In genomic region chr12:100629126-100629920, GRCm38 (mm10) we compare ENCODE assay signal across 18 mouse cellular contexts.
A peak's percentile ranks its signal among the peaks of the same experiment; 100 is the strongest.
DNase-seq lines count a peak whose midpoint lies in the region; ATAC-seq lines count a peak whose summit lies in the region.
"Had no signal": no experiment of that assay in that cellular context is flagged by ENCODE, and none has a peak within 500 bp of the region (broad histone marks: within the 10 kb centered on the region; RNA-seq: fewer than 3 reads in every experiment).

No protein-coding gene starts in this region.

- no peak overlapping the region for H3K27ac ChIP-seq in kidney, embryonic 14.5 days (ENCODE audit: low read depth, low read length)
- H3K27ac ChIP-seq in forebrain, embryonic 10.5 days, result no peak overlapping the region
- H3K27ac ChIP-seq in midbrain, embryonic 14.5 days (replicated peaks; ENCODE audit: low read depth, low read length), result no peak overlapping the region
- H3K27ac ChIP-seq: embryonic facial prominence, embryonic 15.5 days; heart, embryonic 10.5 days; hindbrain, embryonic 10.5 days; hindbrain, postnatal 0 days; liver, embryonic 15.5 days had no signal

- no peaks in the 10 kb centered on the region for H3K36me3 ChIP-seq in kidney, embryonic 14.5 days (ENCODE audit: control insufficient read depth, insufficient read depth, low read length)
- no peaks in the 10 kb centered on the region for H3K36me3 ChIP-seq in forebrain, embryonic 10.5 days (replicated peaks)
- H3K36me3 ChIP-seq in midbrain, embryonic 14.5 days (ENCODE audit: control insufficient read depth, insufficient read depth, low read length), result no peaks in the 10 kb centered on the region
- H3K36me3 ChIP-seq: embryonic facial prominence, embryonic 15.5 days; heart, embryonic 10.5 days; hindbrain, embryonic 10.5 days; liver, embryonic 15.5 days had no signal

- no peaks in the 10 kb centered on the region for H3K27me3 ChIP-seq in kidney, embryonic 14.5 days (ENCODE audit: control insufficient read depth, insufficient read depth, low read length)
- H3K27me3 ChIP-seq in forebrain, embryonic 10.5 days (ENCODE audit: poor library complexity, severe bottlenecking), result no peaks in the 10 kb centered on the region
- no peaks in the 10 kb centered on the region for H3K27me3 ChIP-seq in midbrain, embryonic 14.5 days (ENCODE audit: control insufficient read depth, insufficient read depth, low read length)
- H3K27me3 ChIP-seq: CH12.LX; embryonic facial prominence, embryonic 15.5 days; liver, embryonic 15.5 days had no signal

- DNase-seq in kidney, adult 11 months, result peak; percentile 21
- peak; percentile 59 to 63 for DNase-seq in cerebellum, adult 18-20 months
- peak; percentile 32 to 40 for DNase-seq in cerebellum, postnatal 36 days
- peak; percentile 44 to 63 for DNase-seq in kidney, postnatal 25 days
- DNase-seq in forebrain, embryonic 10.5 days (ENCODE audit: extremely low spot score, low spot score), result no peak
- no peak for DNase-seq in midbrain, embryonic 14.5 days
- no peak for DNase-seq in c-Kit-positive CD71-positive TER-119-positive erythroid progenitor cells, embryonic 14.5 days (ENCODE audit: low spot score)
- DNase-seq: adrenal gland, postnatal 25 days; right cerebral cortex, postnatal 4 days; thymus, adult 2 months had no signal

- H3K4me2 ChIP-seq in kidney, embryonic 14.5 days (replicated peaks; ENCODE audit: low read depth, low read length), result no peak overlapping the region
- H3K4me2 ChIP-seq in midbrain, embryonic 14.5 days (ENCODE audit: low read length), result no peak overlapping the region
- H3K4me2 ChIP-seq: embryonic facial prominence, embryonic 15.5 days; liver, embryonic 15.5 days had no signal

- 88% methylated on average over 6 of the region's 6 CpGs for WGBS in kidney, embryonic 14.5 days
- WGBS in forebrain, embryonic 10.5 days, result 92% methylated on average over 6 of the region's 6 CpGs
- WGBS in midbrain, embryonic 14.5 days, result 96% methylated on average over 6 of the region's 6 CpGs

- no peak overlapping the region for H3K4me3 ChIP-seq in kidney, embryonic 14.5 days (ENCODE audit: low read length)
- no peak overlapping the region for H3K4me3 ChIP-seq in forebrain, embryonic 10.5 days
- H3K4me3 ChIP-seq in midbrain, embryonic 14.5 days (replicated peaks; ENCODE audit: low read depth, low read length), result no peak overlapping the region
- H3K4me3 ChIP-seq: embryonic facial prominence, embryonic 15.5 days; heart, embryonic 10.5 days; hindbrain, embryonic 10.5 days; liver, embryonic 15.5 days had no signal

- ATAC-seq in kidney, embryonic 14.5 days (ENCODE audit: low FRiP score, low TSS enrichment), result no peak
- ATAC-seq in midbrain, embryonic 14.5 days (ENCODE audit: low FRiP score, low TSS enrichment), result no peak
- ATAC-seq: hindbrain, postnatal 0 days; lung, postnatal 0 days had no signal

- H3K9ac ChIP-seq in kidney, embryonic 14.5 days (ENCODE audit: low read depth, low read length), result no peak overlapping the region
- H3K9ac ChIP-seq in midbrain, embryonic 14.5 days (replicated peaks; ENCODE audit: low read length), result no peak overlapping the region
- H3K9ac ChIP-seq: embryonic facial prominence, embryonic 15.5 days; liver, embryonic 15.5 days had no signal

- no peaks in the 10 kb centered on the region for H3K4me1 ChIP-seq in kidney, embryonic 14.5 days (ENCODE audit: control insufficient read depth, insufficient read depth, low read length)
- no peaks in the 10 kb centered on the region for H3K4me1 ChIP-seq in forebrain, embryonic 10.5 days
- no peaks in the 10 kb centered on the region for H3K4me1 ChIP-seq in midbrain, embryonic 14.5 days (ENCODE audit: control insufficient read depth, insufficient read depth, low read length)
- H3K4me1 ChIP-seq: heart, embryonic 10.5 days; hindbrain, embryonic 10.5 days; liver, embryonic 15.5 days had no signal

- no peaks in the 10 kb centered on the region for H3K9me3 ChIP-seq in kidney, embryonic 14.5 days (ENCODE audit: control insufficient read depth, low read length)
- no peaks in the 10 kb centered on the region for H3K9me3 ChIP-seq in forebrain, embryonic 10.5 days
- no peaks in the 10 kb centered on the region for H3K9me3 ChIP-seq in midbrain, embryonic 14.5 days (ENCODE audit: control insufficient read depth, low read length)
- H3K9me3 ChIP-seq: embryonic facial prominence, embryonic 15.5 days; heart, embryonic 10.5 days; hindbrain, embryonic 10.5 days; liver, embryonic 15.5 days had no signal

Comparison
In these comparisons a context has a peak if more than half of its experiments do, and no peak if none do; other contexts are left out.
1. DNase-seq: peak in kidney, adult 11 months (single experiment), cerebellum, adult 18-20 months (2 of 2), cerebellum, postnatal 36 days (2 of 2) and kidney, postnatal 25 days (2 of 2); none in forebrain, embryonic 10.5 days (single experiment), midbrain, embryonic 14.5 days (single experiment) and c-Kit-positive CD71-positive TER-119-positive erythroid progenitor cells, embryonic 14.5 days (single experiment).